Mouse (Mus musculus) adrenal gland, postnatal 36 days (tissue): ENCODE results near the gene Cavin2. TPM values are rescaled to one million over a fixed set of nuclear protein-coding genes. Genes with fewer than 3 reads are reported as not detected.

Experiments used
- DNase-seq, 2 experiments: peaks; one replicate each; pipeline ENCODE4 v3.0.0; 2021; ENCODE audit warnings: mixed read lengths in 1 of 2
- long read RNA-seq, 2 experiments: library from polyadenylated mRNA; stranded (forward); transcript quantifications; one replicate each; pipeline ENCODE4 v2.0.0; 2021; ENCODE audit warnings: borderline sequencing depth in 2 of 2
- total RNA-seq, 2 experiments: library from RNA; stranded (reverse); gene quantifications; 2 replicates each; pipeline ENCODE4 v1.2.3; 2021

The Cavin2 gene
- total RNA-seq = 10 to 100 TPM; 41.3 to 55.1 TPM
- long read RNA-seq, experiment 1, transcript Cavin2-201 (2 exons, 3,055 nt) = major isoform, 57 of 73 reads
- long read RNA-seq, experiment 1, partial matches to known transcripts = 4 of 73 reads
- long read RNA-seq, experiment 1, other reads (novel, unspliced or antisense) = 12 of 73 reads
- long read RNA-seq, experiment 2, transcript Cavin2-201 (2 exons, 3,055 nt) = major isoform, 25 of 31 reads
- long read RNA-seq, experiment 2, partial matches to known transcripts = 0 of 31 reads
- long read RNA-seq, experiment 2, other reads (novel, unspliced or antisense) = 6 of 31 reads

- DNase-seq = peak; percentile 27 to 59
Measured at GRCm38 (mm10) chr1:51288755-51289619, at the start of gene Cavin2. Gene Cavin2 (plus strand): TSS chr1:51289126.

- no peak for DNase-seq
Measured at GRCm38 (mm10) chr1:51241311-51241986, 47.5 kb upstream of the Cavin2 start.

DNA sequence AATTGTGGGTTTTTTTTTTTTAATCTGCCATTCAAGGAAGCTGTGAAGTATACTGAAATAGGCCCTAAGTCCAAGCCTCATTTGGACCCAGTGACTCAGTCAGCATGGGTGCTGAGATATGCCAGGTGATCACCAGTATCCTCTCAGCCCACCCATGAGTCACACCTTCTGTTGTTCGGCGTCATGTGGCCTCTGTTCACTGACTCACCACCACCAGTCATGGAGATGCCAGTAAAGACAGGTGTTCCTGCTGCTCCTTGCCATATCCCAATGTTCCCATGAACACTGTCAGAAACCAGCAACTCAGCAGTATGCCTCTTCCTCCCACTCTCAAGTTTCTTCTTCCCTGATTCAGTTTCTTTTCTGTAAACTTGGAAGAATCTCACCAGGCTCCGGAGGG is 45.6 kb upstream of the Cavin2 start:
- DNase-seq = no peak

DNA sequence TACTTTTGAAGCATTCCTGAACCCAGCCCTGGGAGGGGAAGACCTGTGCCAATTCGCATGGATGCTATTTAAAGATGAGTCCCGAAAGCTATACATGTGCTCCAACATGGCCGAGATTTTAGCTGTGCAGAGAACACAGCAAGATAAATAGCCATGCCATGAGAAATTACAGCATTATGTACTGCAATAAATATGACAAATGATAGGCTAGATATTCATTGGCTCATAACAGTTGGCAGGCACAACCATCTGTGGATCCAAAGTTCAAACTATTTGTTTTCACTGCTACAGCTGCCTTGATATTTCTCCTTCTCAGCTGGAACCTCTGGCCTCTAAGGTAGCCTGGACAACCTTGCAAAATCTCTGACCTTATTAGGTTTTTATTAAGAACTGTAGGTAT is 45.1 kb upstream of the Cavin2 start:
- DNase-seq = peak in 1 of 2 experiments; percentile 7

DNA sequence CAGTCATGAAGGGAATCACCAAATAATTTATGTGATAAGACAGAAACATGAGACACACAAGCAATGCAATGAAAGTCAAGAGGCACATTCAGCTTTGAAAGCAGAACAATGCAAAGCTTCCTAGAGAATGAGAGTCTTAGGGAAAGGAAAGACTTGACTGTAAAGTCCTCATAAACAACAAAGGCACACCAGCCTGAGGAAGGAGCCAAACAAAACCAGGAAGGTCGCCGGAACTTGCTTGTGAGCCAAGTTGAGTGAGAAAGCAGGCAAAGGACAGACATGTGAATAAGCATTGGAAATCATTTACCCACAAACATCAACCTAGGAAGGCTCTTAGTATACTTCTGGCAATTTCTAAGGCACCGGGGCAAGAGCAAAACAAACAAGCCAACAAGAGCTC is 43.5 kb upstream of the Cavin2 start:
- DNase-seq = peak in 1 of 2 experiments; percentile 9

DNA sequence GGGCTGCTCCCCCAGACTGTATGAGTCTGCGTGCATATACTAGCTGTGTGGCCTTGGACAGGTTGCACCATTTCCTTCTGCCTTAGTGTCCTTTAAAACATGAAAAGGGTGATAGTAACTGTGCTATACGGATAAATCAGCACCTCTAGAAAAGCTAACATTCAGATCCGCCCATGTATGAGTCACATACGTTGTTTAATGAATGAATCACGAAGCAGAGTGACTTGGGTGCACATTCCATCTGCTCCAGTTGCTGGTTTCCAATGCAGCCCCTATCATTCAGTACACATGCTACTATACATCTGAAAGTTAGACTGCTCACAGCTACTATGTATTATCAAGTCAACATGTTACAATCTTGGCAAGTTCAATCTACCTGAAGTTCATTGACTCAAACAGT is 38.6 kb upstream of the Cavin2 start:
- DNase-seq = no peak

GRCm38 (mm10) chr1:51265118-51265800 is 23.7 kb upstream of the Cavin2 start:
- DNase-seq = peak; percentile 13 to 23

DNA sequence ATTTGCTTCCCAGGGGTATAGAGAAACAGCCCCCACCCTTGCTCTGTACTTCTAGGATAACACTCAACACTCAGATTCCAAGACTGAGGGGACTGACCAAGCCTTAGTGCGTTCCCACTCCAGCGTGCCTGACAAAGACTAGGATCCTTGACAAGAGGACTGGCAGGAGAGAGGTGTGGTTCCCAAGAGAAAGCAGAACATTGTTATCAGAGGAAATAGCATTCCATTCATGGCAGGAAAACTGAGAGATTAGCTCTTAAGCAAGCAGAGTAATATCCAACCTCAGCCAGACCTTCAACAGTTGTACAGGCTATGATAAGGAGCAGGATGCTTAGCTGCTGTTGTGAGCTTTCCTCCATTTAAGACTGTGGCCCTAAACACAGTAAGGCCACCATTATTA is 23.0 kb upstream of the Cavin2 start:
- DNase-seq = no peak

DNA sequence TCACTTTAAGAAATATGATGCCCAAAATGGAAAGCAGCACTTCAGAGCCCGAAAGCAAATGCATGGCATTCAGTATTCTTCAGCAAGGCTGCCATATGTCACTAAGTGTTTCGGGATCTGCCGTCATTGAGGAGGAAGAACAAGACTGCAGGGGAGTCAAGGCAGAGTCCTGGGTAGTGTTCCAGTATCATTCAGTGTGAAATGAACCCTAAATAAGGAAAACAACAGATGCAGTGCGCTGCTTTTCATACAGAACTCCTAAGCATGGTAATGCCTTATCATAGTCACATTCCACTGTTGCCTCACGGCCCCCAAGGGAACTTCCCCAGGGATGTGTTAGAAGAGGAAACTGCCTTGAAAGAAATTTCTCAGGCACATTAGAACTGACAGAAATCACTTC is 21.8 kb upstream of the Cavin2 start:
- no peak for DNase-seq

DNA sequence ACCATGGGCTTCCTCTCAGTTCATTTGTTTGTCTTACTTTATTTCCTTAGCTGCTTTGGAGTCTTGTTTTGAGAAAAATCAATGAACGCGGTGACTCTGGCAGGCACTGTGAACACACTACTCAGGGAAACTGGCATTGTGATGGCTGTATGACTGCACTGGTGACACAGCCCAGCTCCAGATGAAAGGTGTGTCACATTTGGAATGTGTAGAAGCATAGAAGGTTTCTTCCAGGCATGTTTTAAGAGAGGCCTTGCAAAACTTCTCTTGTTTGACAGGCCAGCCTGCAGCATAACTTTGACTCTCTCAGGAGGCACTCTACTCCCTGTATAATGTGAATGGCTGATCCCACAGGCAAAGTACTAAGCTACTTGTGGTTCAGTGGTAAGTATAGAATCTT is 20.7 kb upstream of the Cavin2 start:
- no peak for DNase-seq

DNA sequence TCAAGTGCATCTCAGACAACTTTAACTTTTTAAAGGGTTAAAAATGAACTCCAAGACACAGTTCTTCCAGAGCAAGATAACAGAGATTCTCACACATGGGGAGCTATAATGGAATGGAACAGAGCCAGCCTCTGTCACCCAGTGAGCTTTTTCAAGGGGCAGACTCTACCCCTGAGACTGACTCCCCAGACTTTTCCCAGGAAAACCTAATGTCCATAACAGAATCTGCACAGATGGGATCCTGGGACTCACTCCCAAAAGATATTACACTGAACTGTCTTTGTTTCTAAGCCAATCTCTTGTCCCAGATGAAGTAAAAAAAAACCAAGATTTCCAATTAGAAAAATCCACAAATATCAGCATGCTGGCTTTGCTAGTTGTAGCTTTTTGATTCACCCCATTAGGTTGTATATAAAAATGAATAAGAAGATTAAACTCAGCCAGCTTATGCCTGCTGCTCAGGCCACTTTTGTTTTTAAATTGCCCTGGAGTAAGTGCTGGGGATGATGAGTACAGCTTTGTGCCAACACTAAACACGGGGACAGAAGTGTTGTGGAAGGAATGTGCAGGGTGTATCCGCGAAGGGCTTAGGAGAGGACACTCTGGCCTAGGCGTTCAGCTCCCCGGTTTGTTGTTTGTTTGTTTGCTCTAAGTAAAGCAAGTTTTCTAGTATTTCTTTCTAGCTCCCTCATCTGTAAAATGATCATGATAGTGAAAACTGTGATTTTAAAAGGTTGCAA is 18.6 kb upstream of the Cavin2 start:
- DNase-seq = no peak

GRCm38 (mm10) chr1:51271845-51272244 is 17.1 kb upstream of the Cavin2 start:
- no peak for DNase-seq

- no peak for DNase-seq
Measured at GRCm38 (mm10) chr1:51272583-51273201, 16.2 kb upstream of the Cavin2 start.

DNA sequence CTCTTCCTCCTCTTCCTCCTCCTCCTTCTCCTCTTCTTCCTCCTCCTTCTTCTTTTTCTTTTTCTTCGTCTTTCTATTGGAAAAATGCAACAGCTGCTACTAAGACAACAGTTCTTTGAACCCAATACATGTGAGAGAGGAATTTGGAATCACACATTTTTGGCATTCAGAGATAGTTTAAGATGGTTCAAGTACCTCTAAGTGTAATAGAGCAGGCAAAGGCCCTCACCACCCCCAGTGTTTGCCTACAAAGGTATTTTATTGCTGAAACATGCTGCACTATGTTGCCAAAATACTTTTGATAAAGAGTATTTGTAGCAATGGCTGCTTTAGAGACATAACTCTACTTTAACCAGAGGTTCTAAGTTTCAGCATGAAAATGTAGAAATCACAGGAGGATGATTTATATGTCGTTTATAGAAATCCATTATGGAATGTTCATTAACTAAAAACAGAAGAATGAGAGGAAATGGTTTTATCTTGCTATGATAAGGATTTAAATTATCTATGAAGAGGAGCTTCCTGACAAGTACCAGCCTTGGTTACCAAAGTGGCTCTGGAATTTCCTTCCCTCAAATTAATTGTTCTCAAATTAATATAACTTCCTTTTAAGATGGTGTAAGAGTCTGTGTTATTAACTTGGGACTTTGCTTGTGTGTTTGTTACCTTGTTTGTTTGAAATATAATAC is 10.9 kb upstream of the Cavin2 start:
- DNase-seq = no peak

GRCm38 (mm10) chr1:51288201-51288600 is 725 bp upstream of the Cavin2 start:
- no peak for DNase-seq

DNA sequence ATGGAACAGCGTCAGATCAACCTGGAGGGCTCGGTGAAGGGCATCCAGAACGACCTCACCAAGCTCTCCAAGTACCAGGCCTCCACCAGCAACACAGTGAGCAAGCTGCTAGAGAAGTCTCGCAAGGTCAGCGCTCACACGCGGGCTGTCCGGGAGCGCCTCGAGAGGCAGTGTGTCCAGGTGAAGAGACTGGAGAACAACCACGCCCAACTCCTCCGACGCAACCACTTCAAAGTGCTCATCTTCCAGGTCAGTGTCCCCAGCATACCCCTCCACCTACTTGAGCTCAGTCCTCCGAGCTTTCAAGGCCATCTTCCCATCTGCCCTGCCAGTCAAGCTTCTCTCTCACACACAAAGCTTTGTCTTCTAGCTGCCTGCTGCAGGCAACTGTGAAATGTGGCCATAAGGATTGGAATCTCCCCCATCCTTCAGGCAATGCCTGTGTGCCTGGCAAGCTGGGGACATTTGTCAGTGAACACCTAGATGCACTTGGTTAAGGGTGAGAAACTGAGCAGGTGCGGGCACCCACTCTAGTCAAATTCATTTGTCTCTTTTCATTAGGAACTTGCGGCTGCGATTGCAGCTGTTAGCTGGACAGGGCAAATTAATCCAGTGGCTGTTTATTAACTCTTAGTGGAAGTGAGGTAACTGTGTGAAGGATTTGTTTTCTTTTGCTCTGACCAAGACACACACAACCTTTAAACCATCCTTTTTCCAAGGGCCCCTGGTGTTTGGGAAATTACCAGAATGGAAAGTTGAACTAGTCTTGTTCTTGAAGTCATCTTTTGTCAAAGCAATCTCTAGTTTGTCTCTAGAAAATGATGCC is 907 bp downstream of the Cavin2 start:
- peak; percentile 11 to 14 for DNase-seq

- peak; percentile 22 to 60 for DNase-seq
Measured at GRCm38 (mm10) chr1:51290634-51291033, 1.7 kb downstream of the Cavin2 start.

DNA sequence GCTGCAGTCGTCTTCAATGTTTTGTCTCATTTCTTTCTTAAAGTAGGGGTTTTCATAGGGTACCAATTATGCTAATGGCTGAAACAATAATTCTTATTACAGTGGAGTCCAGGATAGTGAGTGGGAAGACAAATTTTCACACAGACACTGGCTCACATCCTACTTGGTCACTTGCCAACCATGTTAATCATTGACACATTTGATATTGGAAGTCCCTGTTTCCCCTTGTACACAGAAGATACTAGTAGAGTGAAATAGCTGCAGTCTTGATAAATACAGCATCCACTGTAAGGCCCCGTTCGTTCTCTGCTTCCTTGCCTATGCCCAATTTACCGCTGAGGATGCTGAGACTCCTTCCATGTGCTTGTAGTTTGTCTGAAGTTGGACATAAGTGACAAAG is 3.4 kb downstream of the Cavin2 start:
- no peak for DNase-seq

DNA sequence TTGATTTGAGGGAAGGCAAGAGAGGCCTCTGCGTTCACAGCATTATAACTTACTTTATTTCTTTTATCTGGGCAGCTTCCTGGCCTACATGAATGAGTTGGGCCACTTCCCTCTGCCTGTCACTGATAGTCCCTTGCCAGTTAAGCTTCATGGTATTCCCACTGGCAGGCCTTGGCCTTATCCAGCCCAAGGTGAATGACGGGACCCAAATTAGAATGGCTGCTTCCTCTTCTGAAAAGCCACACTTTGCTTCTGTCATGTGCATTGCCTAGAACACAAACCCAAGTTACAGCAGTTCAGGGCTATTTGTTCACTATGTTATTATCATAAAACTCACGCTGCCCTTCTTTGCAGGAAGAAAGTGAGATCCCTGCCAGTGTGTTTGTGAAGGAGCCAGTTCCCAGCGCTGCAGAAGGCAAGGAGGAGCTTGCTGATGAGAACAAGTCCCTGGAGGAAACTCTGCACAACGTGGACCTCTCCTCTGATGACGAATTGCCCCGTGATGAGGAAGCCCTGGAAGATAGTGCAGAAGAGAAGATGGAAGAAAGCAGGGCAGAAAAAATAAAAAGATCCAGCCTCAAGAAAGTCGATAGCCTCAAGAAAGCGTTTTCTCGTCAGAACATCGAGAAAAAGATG is 11.5 kb downstream of the Cavin2 start:
- DNase-seq = peak; percentile 10 to 25
